Mouse (Mus musculus): ENCODE data around the gene Sipa1l1.

DNA sequence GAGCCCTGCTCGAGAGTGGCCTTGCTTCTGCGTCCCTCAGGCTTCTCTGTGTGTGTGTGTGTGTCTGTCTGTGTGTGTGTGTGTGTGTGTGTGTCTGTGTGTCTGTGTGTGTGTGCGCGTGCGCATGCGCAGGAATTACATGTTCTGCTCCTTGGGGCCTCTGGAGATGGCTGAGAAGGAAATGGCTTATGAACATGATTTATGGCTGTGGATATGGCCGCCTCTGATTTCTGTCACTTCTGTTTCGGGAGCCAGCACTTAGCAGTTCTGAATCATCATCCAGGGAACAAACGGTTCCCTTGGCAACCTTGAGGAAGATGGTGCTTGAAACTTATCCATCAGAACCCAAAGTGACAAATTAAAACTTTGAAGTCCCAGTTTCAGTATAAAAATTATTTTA is 265.5 kb downstream of the Sipa1l1 start:
- TF ChIP-seq CTCF (IDR thresholded peaks at IDR 0.05; ENCODE audit: low read depth, low read length) (no peak), POLR2A (IDR thresholded peaks at IDR 0.05; ENCODE audit: borderline replicate concordance, low read depth, low read length) (no peak)

Data from bone marrow macrophage, adult 2 months (primary cell).